Mouse (Mus musculus): ENCODE data around the gene Eef1akmt3.
A peak's percentile ranks its signal among the peaks of the same experiment; 100 is the strongest.

DNA sequence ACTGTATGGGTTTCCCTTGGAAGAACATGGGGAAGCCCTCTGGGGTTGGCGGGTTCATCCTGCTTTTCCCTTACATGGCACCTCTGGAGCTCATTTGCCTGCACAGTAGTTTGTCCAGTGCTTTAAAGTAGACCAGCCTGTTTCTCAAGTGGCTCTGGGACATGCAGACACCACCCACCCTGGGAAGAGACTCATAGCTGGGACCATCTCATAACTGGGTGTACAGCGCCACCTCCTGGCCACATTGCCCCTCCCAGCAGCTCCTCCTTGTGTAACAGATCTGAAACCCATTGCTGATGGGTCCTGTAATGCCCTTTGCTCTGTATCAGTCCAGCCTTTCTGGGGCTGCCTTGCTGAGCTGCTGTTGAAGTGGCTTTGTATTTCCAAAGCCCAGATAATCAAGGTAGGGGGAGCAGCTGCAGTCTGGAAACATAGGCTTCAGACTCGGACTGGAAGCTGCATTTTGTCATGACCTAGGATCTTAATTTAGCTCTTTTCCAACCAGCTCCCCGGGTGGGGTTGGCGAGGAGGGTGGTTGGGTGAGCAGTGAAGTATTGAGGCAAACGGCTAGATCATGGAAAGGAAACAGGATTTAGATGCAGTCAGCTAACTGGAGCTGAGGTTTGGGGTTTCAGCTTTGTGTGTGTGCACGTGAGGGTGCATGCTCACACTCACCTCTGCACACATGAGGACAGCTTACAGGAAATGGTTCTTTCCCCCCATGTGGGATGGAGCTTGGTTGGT is 50.8 kb downstream of the Eef1akmt3 start:
- TF ChIP-seq POLR2A (IDR thresholded peaks at IDR 0.05; ENCODE audit: borderline replicate concordance, extremely low read depth, low read depth, low read length) (no peak), CTCF (IDR thresholded peaks at IDR 0.05; ENCODE audit: insufficient read depth, low read length) (peak; percentile 96)

Measured in lung, adult 2 months (tissue).